Mouse (Mus musculus) CD4-positive helper T cell, adult 2 months (primary cell): ENCODE results near the gene Igfbp4.

ENCODE experiments used
- DNase-seq: peaks from one replicate; pipeline ENCODE4 v3.0.0-alpha.2; 2012; ENCODE audit warnings: low read depth, missing footprints, low spot score

Gene Igfbp4

GRCm38 (mm10) chr11:99080902-99081543 is 40.0 kb downstream of the Igfbp4 start:
- no peak for DNase-seq

GRCm38 (mm10) chr11:99081566-99081965 is 40.5 kb downstream of the Igfbp4 start:
- DNase-seq = no peak

GRCm38 (mm10) chr11:99082098-99082497 is 41.1 kb downstream of the Igfbp4 start:
- no peak for DNase-seq

GRCm38 (mm10) chr11:99083516-99083915 is 42.5 kb downstream of the Igfbp4 start:
- DNase-seq = no peak

- no peak for DNase-seq
Measured at GRCm38 (mm10) chr11:99084366-99084765, 43.3 kb downstream of the Igfbp4 start.

GRCm38 (mm10) chr11:99088486-99088885 is 47.4 kb downstream of the Igfbp4 start:
- no peak for DNase-seq

GRCm38 (mm10) chr11:99089077-99089601 is 48.1 kb downstream of the Igfbp4 start, which contains the start of gene Tns4:
TSS of gene Tns4 (minus strand) at chr11:99089306.
- DNase-seq = no peak

- DNase-seq = no peak
Measured at GRCm38 (mm10) chr11:99090391-99090790, 49.3 kb downstream of the Igfbp4 start.

GRCm38 (mm10) chr11:99091666-99092065 is 50.6 kb downstream of the Igfbp4 start:
- peak; percentile 19 for DNase-seq

GRCm38 (mm10) chr11:99093740-99094139 is 52.7 kb downstream of the Igfbp4 start:
- no peak for DNase-seq

- DNase-seq = no peak
Measured at GRCm38 (mm10) chr11:99094911-99095676, 54.0 kb downstream of the Igfbp4 start.

GRCm38 (mm10) chr11:99095759-99096158 is 54.7 kb downstream of the Igfbp4 start:
- no peak for DNase-seq

GRCm38 (mm10) chr11:99096417-99096816 is 55.4 kb downstream of the Igfbp4 start:
- no peak for DNase-seq

- no peak for DNase-seq
Measured at GRCm38 (mm10) chr11:99096996-99097774, 56.1 kb downstream of the Igfbp4 start.

GRCm38 (mm10) chr11:99098924-99099323 is 57.9 kb downstream of the Igfbp4 start:
- peak; percentile 38 for DNase-seq

- DNase-seq = no peak
Measured at GRCm38 (mm10) chr11:99099516-99099915, 58.5 kb downstream of the Igfbp4 start.

GRCm38 (mm10) chr11:99100215-99100614 is 59.2 kb downstream of the Igfbp4 start:
- peak; percentile 41 for DNase-seq

GRCm38 (mm10) chr11:99101693-99102092 is 60.6 kb downstream of the Igfbp4 start:
- DNase-seq = no peak

GRCm38 (mm10) chr11:99102575-99103270 is 61.7 kb downstream of the Igfbp4 start:
- no peak for DNase-seq
